Mouse (Mus musculus): Measurements from ENCODE around the gene Mrpl20. TPM values are rescaled to one million over a fixed set of nuclear protein-coding genes. Genes with fewer than 3 reads are reported as not detected.

Mrpl20 gene
- total RNA-seq, 2 experiments from 2014 or later: 50.3 to 54.0 TPM

GRCm38 (mm10) chr4:155851951-155852411 is 49.3 kb downstream of the Mrpl20 start:
- DNase-seq (ENCODE audit: low spot score): no peak

GRCm38 (mm10) chr4:155853421-155853820 is 50.7 kb downstream of the Mrpl20 start:
- DNase-seq (ENCODE audit: low spot score): no peak

GRCm38 (mm10) chr4:155854991-155855390 is 52.3 kb downstream of the Mrpl20 start:
- no peak for DNase-seq (ENCODE audit: low spot score)

- DNase-seq (ENCODE audit: low spot score): no peak
Measured at GRCm38 (mm10) chr4:155856071-155856470, 53.4 kb downstream of the Mrpl20 start.

- DNase-seq (ENCODE audit: low spot score): no peak
Measured at GRCm38 (mm10) chr4:155856881-155857280, 54.2 kb downstream of the Mrpl20 start.

- DNase-seq (ENCODE audit: low spot score): no peak
Measured at GRCm38 (mm10) chr4:155859318-155859717, 56.6 kb downstream of the Mrpl20 start.

Small RNA genes within 50 kb of the gene (microRNA-seq; reads per million reads assigned to microRNA genes)
- not detected for gene Gm27743

Other genes starting within 250 kb of the Mrpl20 start
- 10 to 100 TPM; 16.7 to 22.6 TPM for gene Nadk, start 240.5 kb upstream of the Mrpl20 start, total RNA-seq (2021)
- gene Slc35e2, start 201.5 kb upstream of the Mrpl20 start, total RNA-seq (2021): 1 to 10 TPM; 3.8 to 4.4 TPM
- gene Cdk11b, start 178.0 kb upstream of the Mrpl20 start, total RNA-seq (2021): 10 to 100 TPM; 29.4 to 30.4 TPM
- gene Gm10563, start 157.5 kb upstream of the Mrpl20 start, total RNA-seq (2021): not detected
- gene Mmp23, start 149.5 kb upstream of the Mrpl20 start, total RNA-seq (2021): 1 to 10 TPM in 1 of 2 experiments, under 1 TPM in 1; 0.53 to 1.8 TPM
- gene Mib2, start 133.7 kb upstream of the Mrpl20 start, total RNA-seq (2021): 10 to 100 TPM; 16.1 to 16.8 TPM
- 1 to 10 TPM in 1 of 2 experiments, under 1 TPM in 1; 0.89 to 1.4 TPM for gene Fndc10, start 108.5 kb upstream of the Mrpl20 start, total RNA-seq (2021)
- 10 to 100 TPM; 40.7 to 45.6 TPM for gene Ssu72, start 98.1 kb upstream of the Mrpl20 start, total RNA-seq (2021)
- gene Tmem240, start 68.1 kb upstream of the Mrpl20 start, total RNA-seq (2021): under 1 TPM; 0.07 to 0.25 TPM
- 10 to 100 TPM; 25.0 to 28.1 TPM for gene Atad3a, start 41.8 kb upstream of the Mrpl20 start, total RNA-seq (2021)
- gene Vwa1, start 28.2 kb upstream of the Mrpl20 start, total RNA-seq (2021): 1 to 10 TPM; 5.3 to 9.7 TPM
- under 1 TPM; 0.39 to 0.47 TPM for gene Tmem88b, start 17.0 kb upstream of the Mrpl20 start, total RNA-seq (2021)
- gene Ankrd65, start 12.4 kb upstream of the Mrpl20 start, total RNA-seq (2021): not detected
- 10 to 100 TPM; 15.4 to 18.3 TPM for gene Ccnl2, start 9.6 kb downstream of the Mrpl20 start, total RNA-seq (2021)
- 10 to 100 TPM; 79.5 to 82.6 TPM for gene Aurkaip1, start 28.4 kb downstream of the Mrpl20 start, total RNA-seq (2021)
- 10 to 100 TPM; 25.0 to 29.7 TPM for gene Mxra8, start 36.8 kb downstream of the Mrpl20 start, total RNA-seq (2021)
- 100 to 1,000 TPM; 104 to 106 TPM for gene Dvl1, start 44.5 kb downstream of the Mrpl20 start, total RNA-seq (2021)
- gene Tas1r3, start 60.5 kb downstream of the Mrpl20 start, total RNA-seq (2021): under 1 TPM; 0.09 to 0.12 TPM
- gene Cptp, start 66.6 kb downstream of the Mrpl20 start, total RNA-seq (2021): 10 to 100 TPM; 13.0 to 16.2 TPM
- gene Ints11, start 66.7 kb downstream of the Mrpl20 start, total RNA-seq (2021): 10 to 100 TPM; 13.9 to 14.0 TPM
- gene Pusl1, start 88.9 kb downstream of the Mrpl20 start, total RNA-seq (2021): 10 to 100 TPM; 11.2 to 13.2 TPM
- 1 to 10 TPM; 6.6 to 7.3 TPM for gene Acap3, start 88.9 kb downstream of the Mrpl20 start, total RNA-seq (2021)
- gene Ube2j2, start 141.0 kb downstream of the Mrpl20 start, total RNA-seq (2021): 10 to 100 TPM; 62.3 to 66.4 TPM
- gene C1qtnf12, start 159.4 kb downstream of the Mrpl20 start, total RNA-seq (2021): 10 to 100 TPM; 16.9 to 19.7 TPM
- gene B3galt6, start 189.8 kb downstream of the Mrpl20 start, total RNA-seq (2021): 1 to 10 TPM; 1.3 TPM
- 10 to 100 TPM; 77.2 to 85.0 TPM for gene Sdf4, start 190.0 kb downstream of the Mrpl20 start, total RNA-seq (2021)
- gene Tnfrsf4, start 211.0 kb downstream of the Mrpl20 start, total RNA-seq (2021): 1 to 10 TPM; 1.2 to 1.3 TPM
- gene Tnfrsf18, start 223.3 kb downstream of the Mrpl20 start, total RNA-seq (2021): not detected